Mouse (Mus musculus) megakaryocyte, embryonic 14.5 days (primary cell): ENCODE measurements around the gene Snrk. TPM values are rescaled to one million over a fixed set of nuclear protein-coding genes. Genes with fewer than 3 reads are reported as not detected.

Experiments
- H3K27me3 ChIP-seq: replicated peaks from 2 replicates; pipeline ENCODE3; 2012; ENCODE audit warnings: inconsistent platforms
- H3K36me3 ChIP-seq: replicated peaks from 2 replicates; pipeline ENCODE3; 2012; ENCODE audit warnings: low read length, inconsistent platforms, mixed read lengths
- H3K4me1 ChIP-seq: 2 replicates; pipeline ENCODE4 v1.6.1; 2012; ENCODE audit warnings: inconsistent platforms
- H3K4me3 ChIP-seq: replicated peaks from 2 replicates; pipeline ENCODE3; 2012; ENCODE audit warnings: moderate library complexity, mild to moderate bottlenecking, inconsistent platforms
- H3K9me3 ChIP-seq: 2 replicates; pipeline ENCODE4 v1.6.1; 2012; ENCODE audit warnings: inconsistent platforms
- FLI1 ChIP-seq: IDR thresholded peaks from 2 replicates; pipeline ENCODE4 v1.6.1; 2012; ENCODE audit warnings: low read length, inconsistent platforms, mixed read lengths
- GATA1 ChIP-seq: IDR thresholded peaks from 3 replicates; pipeline ENCODE4 v1.6.1; 2012; ENCODE audit warnings: mixed read lengths, low read length, inconsistent platforms, borderline replicate concordance
- polyA plus RNA-seq: library from polyadenylated mRNA; stranded (reverse); fragments of >175 nt; gene quantifications from 2 replicates; pipeline ENCODE4 v1.2.3, GENCODE M21; 2012; ENCODE audit warnings: low replicate concordance; ENCODE audit not compliant: insufficient read depth

The Snrk gene
- polyA plus RNA-seq, 1 experiment, result 21.0 TPM

- Histone ChIP-seq H3K4me1 (peaks cover 51% of the 10 kb centered on the region), H3K36me3 (no peaks in the 10 kb centered on the region), H3K4me3 (no peak overlapping the region), H3K27me3 (peaks cover 9% of the 10 kb centered on the region), H3K9me3 (no peaks in the 10 kb centered on the region)
- no peak for TF ChIP-seq FLI1
- no peak for TF ChIP-seq GATA1
These were observed 69.7 kb downstream of the Snrk start for GRCm38 (mm10) chr9:122186643-122187226.

- H3K27me3 ChIP-seq, result peaks cover 16% of the 10 kb centered on the region
- H3K4me1 ChIP-seq, result peaks cover 51% of the 10 kb centered on the region
- TF ChIP-seq GATA1, result no peak
- no peaks in the 10 kb centered on the region for H3K36me3 ChIP-seq
- H3K4me3 ChIP-seq, result peak overlapping the region; percentile 8
- H3K9me3 ChIP-seq, result no peaks in the 10 kb centered on the region
These were observed 70.4 kb downstream of the Snrk start for GRCm38 (mm10) chr9:122187451-122187921.

- no peak for TF ChIP-seq FLI1
- TF ChIP-seq GATA1, result no peak
- Histone ChIP-seq H3K9me3 (no peaks in the 10 kb centered on the region), H3K4me3 (no peak overlapping the region), H3K4me1 (peaks cover 51% of the 10 kb centered on the region), H3K27me3 (peaks cover 17% of the 10 kb centered on the region), H3K36me3 (no peaks in the 10 kb centered on the region)
These were observed 71.7 kb downstream of the Snrk start for GRCm38 (mm10) chr9:122188724-122189123.

GRCm38 (mm10) chr9:122193361-122193760 is 76.3 kb downstream of the Snrk start:
- TF ChIP-seq FLI1 (no peak), GATA1 (no peak)
- Histone ChIP-seq H3K4me3 (no peak overlapping the region), H3K9me3 (no peaks in the 10 kb centered on the region), H3K36me3 (no peaks in the 10 kb centered on the region), H3K4me1 (peaks cover 16% of the 10 kb centered on the region), H3K27me3 (peaks cover 38% of the 10 kb centered on the region)

- H3K27me3 ChIP-seq, result peaks cover 42% of the 10 kb centered on the region
- no peak overlapping the region for H3K4me3 ChIP-seq
- TF ChIP-seq GATA1 (no peak), FLI1 (no peak)
- H3K36me3 ChIP-seq, result no peaks in the 10 kb centered on the region
- H3K4me1 ChIP-seq, result peaks cover 11% of the 10 kb centered on the region
- H3K9me3 ChIP-seq, result no peaks in the 10 kb centered on the region
These were observed 76.8 kb downstream of the Snrk start for GRCm38 (mm10) chr9:122193823-122194222.

- Histone ChIP-seq H3K4me1 (peaks cover 6% of the 10 kb centered on the region; the same call in 1 of the 2 replicates), H3K36me3 (no peaks in the 10 kb centered on the region), H3K9me3 (no peaks in the 10 kb centered on the region), H3K27me3 (peaks cover 50% of the 10 kb centered on the region), H3K4me3 (no peak overlapping the region)
- TF ChIP-seq FLI1 (no peak), GATA1 (no peak)
These were observed 78.1 kb downstream of the Snrk start for GRCm38 (mm10) chr9:122195042-122195682.

GRCm38 (mm10) chr9:122197021-122197420 is 80.0 kb downstream of the Snrk start:
- Histone ChIP-seq H3K27me3 (peaks cover 59% of the 10 kb centered on the region), H3K4me3 (no peak overlapping the region), H3K4me1 (peaks cover 6% of the 10 kb centered on the region; the same call in 1 of the 2 replicates), H3K36me3 (no peaks in the 10 kb centered on the region), H3K9me3 (no peaks in the 10 kb centered on the region)
- TF ChIP-seq FLI1 (no peak), GATA1 (no peak)

- no peak for TF ChIP-seq FLI1
- no peak for TF ChIP-seq GATA1
- H3K27me3 ChIP-seq, result peaks cover 57% of the 10 kb centered on the region
- no peak overlapping the region for H3K4me3 ChIP-seq
- H3K4me1 ChIP-seq, result peaks cover 6% of the 10 kb centered on the region; the same call in 1 of the 2 replicates
- no peaks in the 10 kb centered on the region for H3K36me3 ChIP-seq
- no peaks in the 10 kb centered on the region for H3K9me3 ChIP-seq
These were observed 81.6 kb downstream of the Snrk start for GRCm38 (mm10) chr9:122198621-122199020.

- no peak for TF ChIP-seq FLI1
- TF ChIP-seq GATA1, result no peak
- H3K4me1 ChIP-seq, result peaks cover 6% of the 10 kb centered on the region; the same call in 1 of the 2 replicates
- peaks cover 58% of the 10 kb centered on the region for H3K27me3 ChIP-seq
- no peak overlapping the region for H3K4me3 ChIP-seq
- no peaks in the 10 kb centered on the region for H3K9me3 ChIP-seq
- no peaks in the 10 kb centered on the region for H3K36me3 ChIP-seq
These were observed 82.2 kb downstream of the Snrk start for GRCm38 (mm10) chr9:122199253-122199652.

GRCm38 (mm10) chr9:122204508-122204907 is 87.4 kb downstream of the Snrk start:
- TF ChIP-seq GATA1, result no peak
- TF ChIP-seq FLI1, result no peak
- peaks cover 3% of the 10 kb centered on the region; the same call in 1 of the 2 replicates for H3K9me3 ChIP-seq
- H3K4me3 ChIP-seq, result no peak overlapping the region
- H3K36me3 ChIP-seq, result no peaks in the 10 kb centered on the region
- H3K4me1 ChIP-seq, result peaks cover 1% of the 10 kb centered on the region; the same call in 1 of the 2 replicates
- peaks cover 53% of the 10 kb centered on the region for H3K27me3 ChIP-seq
